Mouse (Mus musculus) midbrain, postnatal 0 days (tissue): ENCODE measurements at regions not wholly inside any gene's neighbourhood (a gene's known extent, or its start where the extent isn't known, plus 50 kb on each side); places are given as distances from the start of the nearest gene placed in this dataset.
"Not testable (repeated sequence)": the region's sequence is repeated elsewhere in the genome, so short reads cannot be mapped to it uniquely, and the experiment has no call there.

ENCODE experiments used
- ATAC-seq: fragments of 200-750 bp; cut with Nextera tagmentation; 2 replicates; pipeline ENCODE4 v1.8.0; 2017; ENCODE audit warnings: moderate number of reproducible peaks, mild to moderate bottlenecking, moderate TSS enrichment, moderate library complexity; ENCODE audit not compliant: low FRiP score
- DNase-seq: peaks from one replicate; pipeline ENCODE4 v3.0.0-alpha.2; 2015; ENCODE audit warnings: low spot score
- H3K27ac ChIP-seq: fragments of 300-500 bp; sonication (generic); 2 replicates; pipeline ENCODE4 v1.5.1; 2014; ENCODE audit warnings: low read depth, mild to moderate bottlenecking, low read length, mixed read lengths
- H3K27me3 ChIP-seq: fragments of 300-500 bp; sonication (generic); 2 replicates; pipeline ENCODE4 v1.6.1; 2014; ENCODE audit warnings: low read length, control low read depth, mixed read lengths; ENCODE audit not compliant: insufficient read depth
- H3K36me3 ChIP-seq: fragments of 300-500 bp; sonication (generic); 2 replicates; pipeline ENCODE4 v1.6.1; 2014; ENCODE audit warnings: low read length, control low read depth, mixed read lengths; ENCODE audit not compliant: insufficient read depth
- H3K4me1 ChIP-seq: fragments of 300-500 bp; sonication (generic); 2 replicates; pipeline ENCODE4 v1.6.1; 2014; ENCODE audit warnings: mild to moderate bottlenecking, control low read depth, antibody characterized with exemption, low read length, mixed read lengths; ENCODE audit not compliant: insufficient read depth
- H3K4me2 ChIP-seq: fragments of 300-500 bp; sonication (generic); 2 replicates; pipeline ENCODE4 v1.6.1; 2014; ENCODE audit warnings: low read depth, mild to moderate bottlenecking, low read length, mixed read lengths; ENCODE audit not compliant: poor library complexity, severe bottlenecking
- H3K4me3 ChIP-seq: fragments of 300-500 bp; sonication (generic); 2 replicates; pipeline ENCODE4 v1.5.1; 2014; ENCODE audit warnings: low read depth, mild to moderate bottlenecking, low read length, moderate library complexity
- H3K9ac ChIP-seq: fragments of 300-500 bp; sonication (generic); replicated peaks from 2 replicates; pipeline ENCODE4 v1.6.1; 2014; ENCODE audit warnings: mild to moderate bottlenecking, low read length, moderate library complexity, mixed read lengths; ENCODE audit not compliant: poor library complexity, severe bottlenecking
- H3K9me3 ChIP-seq: fragments of 300-500 bp; sonication (generic); 2 replicates; pipeline ENCODE4 v1.6.1; 2016; ENCODE audit warnings: low read length, control low read depth
- CTCF ChIP-seq: IDR thresholded peaks from 2 replicates; pipeline ENCODE4 v1.5.1; 2016; ENCODE audit warnings: antibody characterized with exemption, mild to moderate bottlenecking
- WGBS: fragments of 180-500 bp; shearing (Covaris S2); extraction: QIAGEN DNeasy Blood & Tissue Kit; methylation state at CpG from one replicate; pipeline ENCODE4 v1.1.7; 2014; 5-methylcytosine and 5-hydroxymethylcytosine counted together

- H3K27me3 ChIP-seq, H3K36me3 ChIP-seq, H3K9ac ChIP-seq, ATAC-seq, DNase-seq, H3K27ac ChIP-seq, H3K9me3 ChIP-seq, H3K4me3 ChIP-seq, H3K4me1 ChIP-seq, H3K4me2 ChIP-seq: not testable (repeated sequence)
- WGBS, result 94% methylated on average over 1 of the region's 1 CpGs
Measured at GRCm38 (mm10) chr12:119708715-119709114, 236.9 kb upstream of the Tmem196 start.

- DNase-seq (no peak), ATAC-seq (no peak)
- no peaks in the 10 kb centered on the region for H3K9me3 ChIP-seq
- H3K9ac ChIP-seq, result no peak overlapping the region
- no peaks in the 10 kb centered on the region for H3K4me1 ChIP-seq
- no peaks in the 10 kb centered on the region for H3K27me3 ChIP-seq
- no peaks in the 10 kb centered on the region for H3K36me3 ChIP-seq
- no peak overlapping the region for H3K4me3 ChIP-seq
- WGBS, result 17% methylated on average over 2 of the region's 2 CpGs
- no peak overlapping the region for H3K4me2 ChIP-seq
- H3K27ac ChIP-seq, result no peak overlapping the region
- TF ChIP-seq CTCF, result no peak
Measured at GRCm38 (mm10) chr12:119730789-119731188, 214.8 kb upstream of the Tmem196 start.

GRCm38 (mm10) chr12:119762580-119762979 is 183.0 kb upstream of the Tmem196 start:
- WGBS, result 21% methylated on average over 1 of the region's 1 CpGs
- no peaks in the 10 kb centered on the region for H3K4me1 ChIP-seq
- H3K36me3 ChIP-seq, result no peaks in the 10 kb centered on the region
- H3K9me3 ChIP-seq, result no peaks in the 10 kb centered on the region
- no peak overlapping the region for H3K27ac ChIP-seq
- no peak for TF ChIP-seq CTCF
- DNase-seq, result no peak
- no peak overlapping the region for H3K4me3 ChIP-seq
- H3K9ac ChIP-seq, result no peak overlapping the region
- H3K4me2 ChIP-seq, result no peak overlapping the region
- no peaks in the 10 kb centered on the region for H3K27me3 ChIP-seq
- no peak for ATAC-seq

GRCm38 (mm10) chr12:119763292-119763976 is 182.2 kb upstream of the Tmem196 start:
- Histone ChIP-seq H3K9ac (no peak overlapping the region), H3K36me3 (no peaks in the 10 kb centered on the region), H3K27me3 (no peaks in the 10 kb centered on the region), H3K27ac (no peak overlapping the region), H3K4me2 (no peak overlapping the region), H3K9me3 (no peaks in the 10 kb centered on the region), H3K4me3 (no peak overlapping the region), H3K4me1 (no peaks in the 10 kb centered on the region)
- no peak for TF ChIP-seq CTCF
- DNase-seq (peak; percentile 20), ATAC-seq (no peak)
- 69% methylated on average over 2 of the region's 2 CpGs for WGBS

- Histone ChIP-seq H3K36me3 (no peaks in the 10 kb centered on the region), H3K4me2 (no peak overlapping the region), H3K27me3 (no peaks in the 10 kb centered on the region), H3K9me3 (no peaks in the 10 kb centered on the region), H3K27ac (no peak overlapping the region), H3K9ac (no peak overlapping the region), H3K4me3 (no peak overlapping the region), H3K4me1 (no peaks in the 10 kb centered on the region)
- DNase-seq, result no peak
- no peak for TF ChIP-seq CTCF
- WGBS, result 21% methylated on average over 2 of the region's 2 CpGs
- ATAC-seq, result no peak
Measured at GRCm38 (mm10) chr12:119777559-119777958, 168.1 kb upstream of the Tmem196 start.

GRCm38 (mm10) chr12:119807692-119808091 is 137.9 kb upstream of the Tmem196 start:
- no peak for ATAC-seq

More at GRCm38 (mm10) chr12:119807692-119808091, 137.9 kb upstream of the Tmem196 start:
- Histone ChIP-seq H3K36me3 (no peaks in the 10 kb centered on the region), H3K9ac (no peak overlapping the region), H3K27me3 (no peaks in the 10 kb centered on the region), H3K4me1 (no peaks in the 10 kb centered on the region), H3K9me3 (no peaks in the 10 kb centered on the region), H3K4me3 (no peak overlapping the region), H3K27ac (no peak overlapping the region), H3K4me2 (no peak overlapping the region)
- WGBS, result 73% methylated on average over 1 of the region's 1 CpGs
- no peak for DNase-seq
- TF ChIP-seq CTCF, result no peak
